ENCODE assay signal across 8 mouse cellular contexts in the genomic region with DNA sequence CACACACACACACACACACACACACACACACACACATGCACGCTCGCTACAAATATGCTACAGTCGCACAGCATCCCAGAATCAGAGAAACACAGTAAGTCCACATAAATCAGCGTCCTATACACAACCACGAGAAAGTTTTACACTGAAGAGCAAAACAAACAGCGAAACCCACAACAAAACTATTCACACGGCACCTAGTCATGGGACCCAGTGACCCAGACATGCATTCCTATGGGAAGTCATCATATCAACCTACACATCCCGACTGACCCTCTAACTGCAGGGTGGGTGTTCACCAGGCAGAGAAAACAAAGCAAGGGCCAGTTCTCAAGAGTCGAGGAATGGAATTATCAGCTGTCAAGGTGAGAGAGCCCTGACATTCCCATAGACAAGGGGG. TPM values are rescaled to one million over a fixed set of nuclear protein-coding genes. Genes with fewer than 3 reads are reported as not detected.
DNase-seq lines count a peak whose midpoint lies in the region; ATAC-seq and TF ChIP-seq lines count a peak whose summit lies in the region.

No protein-coding gene starts in this region.

- no peak for TF ChIP-seq RAD21 in MEL (IDR thresholded peaks at IDR 0.05; ENCODE audit: low read depth, low read length)

- H3K36me3 ChIP-seq in heart, embryonic 13.5 days = peaks cover 11% of the 10 kb centered on the region; the same call in 1 of the 2 replicates
- H3K36me3 ChIP-seq in MEL (ENCODE audit: control insufficient read depth in 1 of 2, insufficient read depth in 2 of 2, low read length in 2 of 2) (peaks cover 0 to 9% of the 10 kb centered on the region in 2 experiments; a peak in 2 of 4 replicates), macrophage (ENCODE audit: inconsistent target) (no peaks in the 10 kb centered on the region)
- no peaks in the 10 kb centered on the region for H3K36me3 ChIP-seq in heart, postnatal 0 days (replicated peaks; ENCODE audit: control insufficient read depth, insufficient read depth, low read length)

- H3K4me3 ChIP-seq in heart, embryonic 13.5 days = peak overlapping the region; percentile 70
- H3K4me3 ChIP-seq in MEL (ENCODE audit: control insufficient read depth in 1 of 2, insufficient read depth in 1 of 2, low read depth in 2 of 2, low read length in 2 of 2) (peak overlapping the region; percentile 80 to 98; a peak in 3 of 4 replicates), macrophage (ENCODE audit: inconsistent target) (peak overlapping the region; percentile 62)
- peak overlapping the region; percentile 85 for H3K4me3 ChIP-seq in heart, postnatal 0 days (ENCODE audit: low read depth, low read length)

- H3K27me3 ChIP-seq in heart, embryonic 13.5 days (replicated peaks) = no peaks in the 10 kb centered on the region
- no peaks in the 10 kb centered on the region for H3K27me3 ChIP-seq in MEL (ENCODE audit: control insufficient read depth in 1 of 2, insufficient read depth in 2 of 2, low read length in 2 of 2)
- no peaks in the 10 kb centered on the region for H3K27me3 ChIP-seq in heart, postnatal 0 days (ENCODE audit: control insufficient read depth, insufficient read depth, low read length)

- H3K79me2 ChIP-seq in MEL (ENCODE audit: control insufficient read depth, insufficient read depth, low read length, poor library complexity) = peaks cover 23% of the 10 kb centered on the region
- H3K79me2 ChIP-seq in macrophage (ENCODE audit: inconsistent target) = peaks cover 65% of the 10 kb centered on the region

- TF ChIP-seq POLR2A in MEL (IDR thresholded peaks at IDR 0.05; ENCODE audit: control insufficient read depth in 1 of 2, insufficient read depth in 1 of 2, low read depth in 1 of 2, low read length in 2 of 2, poor library complexity in 1 of 2) = no peak

- peaks cover 56% of the 10 kb centered on the region for H3K4me1 ChIP-seq in heart, embryonic 13.5 days
- H3K4me1 ChIP-seq in MEL (ENCODE audit: control insufficient read depth in 1 of 2, insufficient read depth in 2 of 2, low read length in 2 of 2) = peaks cover 0 to 27% of the 10 kb centered on the region in 2 experiments; a peak in 3 of 4 replicates
- H3K4me1 ChIP-seq in heart, postnatal 0 days (ENCODE audit: control insufficient read depth, insufficient read depth) = peaks cover 38% of the 10 kb centered on the region

- no peaks in the 10 kb centered on the region for H3K9me3 ChIP-seq in heart, embryonic 13.5 days
- H3K9me3 ChIP-seq in MEL (replicated peaks; ENCODE audit: insufficient read depth, low read length) = no peaks in the 10 kb centered on the region
- H3K9me3 ChIP-seq in heart, postnatal 0 days (replicated peaks; ENCODE audit: control insufficient read depth, low read length) = no peaks in the 10 kb centered on the region

- no peak for TF ChIP-seq EP300 in MEL (IDR thresholded peaks at IDR 0.05; ENCODE audit: low read depth in 1 of 2, low read length in 2 of 2)
- TF ChIP-seq EP300 in heart, postnatal 0 days (IDR thresholded peaks at IDR 0.05; ENCODE audit: low read depth) = no peak

- H3K4me2 ChIP-seq in heart, embryonic 13.5 days = peak overlapping the region; percentile 83
- peak overlapping the region; percentile 87 for H3K4me2 ChIP-seq in heart, postnatal 0 days (ENCODE audit: low read depth, low read length)

- no peak for DNase-seq in heart, postnatal 14 days
- DNase-seq in MEL (ENCODE audit: low read depth, low spot score) = no peak
- DNase-seq in heart, postnatal 0 days (ENCODE audit: low spot score) = no peak
- DNase-seq in adrenal gland, postnatal 4 days (ENCODE audit: low spot score in 2 of 2) = no peak
- DNase-seq in thymus, adult 18-20 months = no peak
- DNase-seq in thymus, postnatal 14 days = no peak

- no peak for TF ChIP-seq CTCF in MEL (IDR thresholded peaks at IDR 0.05 in 2 of 3, conservative IDR thresholded peaks at IDR 0.05 in 1 of 3; ENCODE audit: control insufficient read depth in 1 of 3, insufficient read depth in 1 of 3, low read depth in 2 of 3, low read length in 3 of 3, poor library complexity in 1 of 3, severe bottlenecking in 1 of 3)
- TF ChIP-seq CTCF in heart, postnatal 0 days (IDR thresholded peaks at IDR 0.05; ENCODE audit: low read depth) = no peak

- no peak for ATAC-seq in heart, embryonic 13.5 days (ENCODE audit: extremely low read depth, insufficient number of reproducible peaks, low FRiP score, low TSS enrichment)
- no peak for ATAC-seq in heart, postnatal 0 days (ENCODE audit: insufficient read depth, low read depth)

- H3K9ac ChIP-seq in heart, embryonic 13.5 days = peak overlapping the region; percentile 96
- peak overlapping the region; percentile 93 for H3K9ac ChIP-seq in MEL (ENCODE audit: control insufficient read depth, low read depth, low read length, poor library complexity, severe bottlenecking)
- H3K9ac ChIP-seq in heart, postnatal 0 days (replicated peaks; ENCODE audit: low read depth, low read length) = peak overlapping the region; percentile 88; the same call in 1 of the 2 replicates

- intact Hi-C loops in heart, postnatal 14 days (cut with DNase I) = no loop called here

- 38% methylated on average over 9 of the region's 9 CpGs for WGBS in heart, embryonic 13.5 days
- WGBS in heart, postnatal 0 days = 38% methylated on average over 9 of the region's 9 CpGs
- 7% methylated on average over 8 of the region's 9 CpGs for WGBS in macrophage (ENCODE audit: missing documents)

- H3K27ac ChIP-seq in heart, embryonic 13.5 days (replicated peaks) = peak overlapping the region; percentile 93
- H3K27ac ChIP-seq in MEL (ENCODE audit: control insufficient read depth, low read depth, low read length) (no peak overlapping the region), macrophage (peak overlapping the region; percentile 82)
- H3K27ac ChIP-seq in heart, postnatal 0 days (ENCODE audit: low read depth) = peak overlapping the region; percentile 98

TF ChIP-seq in MEL, 35 proteins besides CTCF, POLR2A, EP300 and RAD21 (continues in another document):
- TF ChIP-seq CHD2 (IDR thresholded peaks at IDR 0.05; ENCODE audit: low read length) (no peak), SIN3A (IDR thresholded peaks at IDR 0.05; ENCODE audit: low read length) (no peak), ZC3H11A (IDR thresholded peaks at IDR 0.05; ENCODE audit: low read depth, low read length) (no peak), BHLHE40 (IDR thresholded peaks at IDR 0.05; ENCODE audit: borderline replicate concordance, low read depth, low read length) (no peak), JUND (IDR thresholded peaks at IDR 0.05; ENCODE audit: low read depth, low read length) (no peak), ELF1 (IDR thresholded peaks at IDR 0.05; ENCODE audit: low read depth, low read length) (no peak), TBP (IDR thresholded peaks at IDR 0.05; ENCODE audit: low read depth, low read length) (no peak), TAL1 (IDR thresholded peaks at IDR 0.05; ENCODE audit: low read length) (no peak), CHD1 (IDR thresholded peaks at IDR 0.05; ENCODE audit: low read depth, low read length) (no peak)

RNA-seq across cellular contexts. Expression of a gene that starts 6.4 kb away (rescaled TPM):
- 50.3 and 51.8 TPM in 2 replicates for polyA plus RNA-seq in heart, embryonic 13.5 days (2015; fragmentation: Nextera tagmentation; extraction: Ambion mirVana)
- total RNA-seq in heart, postnatal 14 days (2021) = 10 to 100 TPM; 30.3 to 34.1 TPM
- total RNA-seq in MEL (2012; rRNA removed) = 18.2 and 21.8 TPM in 2 replicates
- polyA plus RNA-seq in MEL (2012; ENCODE audit: insufficient read depth in 1 of 2, insufficient read length in 2 of 2, low read depth in 1 of 2, low replicate concordance in 2 of 2, missing spikeins in 1 of 2) = 10 to 100 TPM in 1 of 2 experiments, not detected in 1; 65.7 TPM
- 53.9 and 57.2 TPM in 2 replicates for total RNA-seq in heart, postnatal 0 days (2014; rRNA removed; ENCODE audit: low replicate concordance)
- 25.9 and 27.0 TPM in 2 replicates for polyA plus RNA-seq in heart, postnatal 0 days (2015; fragmentation: Nextera tagmentation; extraction: Ambion mirVana)
- total RNA-seq in macrophage (2018; cell fraction: chromatin; rRNA removed) = 1,000 to 10,000 TPM in 5 of 26 experiments, 100 to 1,000 TPM in 21; 184 to 1,471 (median 493) TPM
- total RNA-seq in macrophage (2018; cell fraction: cytosol; rRNA removed) = 100 to 1,000 TPM in 2 of 26 experiments, 10 to 100 TPM in 24; 31.0 to 140 (median 69.6) TPM
- 1,000 to 10,000 TPM in 2 of 26 experiments, 100 to 1,000 TPM in 24; 160 to 1,941 (median 340) TPM for total RNA-seq in macrophage (2018; cell fraction: nucleus; rRNA removed)
- 30.4 to 56.1 TPM (median 32.6 TPM) in 3 replicates for polyA plus RNA-seq in macrophage (2018)
- 10 to 100 TPM; 55.4 to 58.7 TPM for total RNA-seq in adrenal gland, postnatal 4 days (2021)

RNA-seq across cellular contexts. Expression of a gene that starts 22.5 kb away (rescaled TPM):
- 2.5 and 3.1 TPM in 2 replicates for polyA plus RNA-seq in heart, embryonic 13.5 days (2015; fragmentation: Nextera tagmentation; extraction: Ambion mirVana)
- total RNA-seq in heart, postnatal 14 days (2021) = 10 to 100 TPM; 17.9 to 18.4 TPM
- not detected in 2 replicates for total RNA-seq in MEL (2012; rRNA removed)
- not detected for polyA plus RNA-seq in MEL (2012; ENCODE audit: insufficient read depth in 1 of 2, insufficient read length in 2 of 2, low read depth in 1 of 2, low replicate concordance in 2 of 2, missing spikeins in 1 of 2)
- 4.7 and 28.3 TPM in 2 replicates for total RNA-seq in heart, postnatal 0 days (2014; rRNA removed; ENCODE audit: low replicate concordance)
- polyA plus RNA-seq in heart, postnatal 0 days (2015; fragmentation: Nextera tagmentation; extraction: Ambion mirVana) = 4.2 and 5.3 TPM in 2 replicates
- total RNA-seq in macrophage (2018; cell fraction: chromatin; rRNA removed) = 10 to 100 TPM in 16 of 26 experiments, 1 to 10 TPM in 10; 3.8 to 40.1 (median 13.3) TPM
- total RNA-seq in macrophage (2018; cell fraction: cytosol; rRNA removed) = 10 to 100 TPM; 11.2 to 43.3 (median 21.3) TPM
- total RNA-seq in macrophage (2018; cell fraction: nucleus; rRNA removed) = 10 to 100 TPM in 22 of 26 experiments, 1 to 10 TPM in 4; 6.4 to 32.8 (median 17.6) TPM
- 6.4 to 26.6 TPM (median 13.9 TPM) in 3 replicates for polyA plus RNA-seq in macrophage (2018)
- 10 to 100 TPM; 10.8 to 10.9 TPM for total RNA-seq in adrenal gland, postnatal 4 days (2021)

RNA-seq across cellular contexts. Expression of a gene that starts 34.2 kb away (rescaled TPM):
- 2.4 and 3.6 TPM in 2 replicates for polyA plus RNA-seq in heart, embryonic 13.5 days (2015; fragmentation: Nextera tagmentation; extraction: Ambion mirVana)
- total RNA-seq in heart, postnatal 14 days (2021) = 1 to 10 TPM; 2.1 to 2.3 TPM
- 0.69 and 1.6 TPM in 2 replicates for total RNA-seq in MEL (2012; rRNA removed)
- polyA plus RNA-seq in MEL (2012; ENCODE audit: insufficient read depth in 1 of 2, insufficient read length in 2 of 2, low read depth in 1 of 2, low replicate concordance in 2 of 2, missing spikeins in 1 of 2) (1 to 10 TPM in 1 of 2 experiments, not detected in 1; 1.1 TPM), macrophage (2018) (0.36 to 5.0 TPM (median 0.59 TPM) in 3 replicates)
- 6.7 and 10.5 TPM in 2 replicates for total RNA-seq in heart, postnatal 0 days (2014; rRNA removed; ENCODE audit: low replicate concordance)
- 1.3 and 1.7 TPM in 2 replicates for polyA plus RNA-seq in heart, postnatal 0 days (2015; fragmentation: Nextera tagmentation; extraction: Ambion mirVana)
- total RNA-seq in macrophage (2018; cell fraction: chromatin; rRNA removed) = 100 to 1,000 TPM in 1 of 26 experiments, 10 to 100 TPM in 24, 1 to 10 TPM in 1; 6.5 to 121 (median 42.3) TPM
- 1 to 10 TPM in 21 of 26 experiments, under 1 TPM in 5; 0.81 to 5.6 (median 1.9) TPM for total RNA-seq in macrophage (2018; cell fraction: cytosol; rRNA removed)
- total RNA-seq in macrophage (2018; cell fraction: nucleus; rRNA removed) = 10 to 100 TPM in 23 of 26 experiments, 1 to 10 TPM in 3; 6.4 to 54.8 (median 25.3) TPM
- total RNA-seq in adrenal gland, postnatal 4 days (2021) = 10 to 100 TPM; 18.2 to 25.4 TPM
